Mouse (Mus musculus) small intestine, adult 2 months (tissue): Measurements from ENCODE around the gene H2-Aa. TPM values are rescaled to one million over a fixed set of nuclear protein-coding genes. Genes with fewer than 3 reads are reported as not detected.
A peak's percentile ranks its signal among the peaks of the same experiment; 100 is the strongest.

Experiments
- H3K27ac ChIP-seq: fragments of 200-500 bp; 2 replicates; pipeline ENCODE4 v1.5.1; 2012; ENCODE audit warnings: low read depth, low read length, control low read depth, inconsistent platforms; ENCODE audit not compliant: insufficient read depth
- H3K27me3 ChIP-seq: fragments of 200-500 bp; 2 replicates; pipeline ENCODE4 v1.6.1; 2012; ENCODE audit warnings: mild to moderate bottlenecking, moderate library complexity, low read length, inconsistent platforms; ENCODE audit not compliant: control insufficient read depth, insufficient read depth
- H3K36me3 ChIP-seq: fragments of 200-500 bp; 2 replicates; pipeline ENCODE4 v1.6.1; 2012; ENCODE audit warnings: mild to moderate bottlenecking, low read length, control low read depth, inconsistent platforms; ENCODE audit not compliant: control insufficient read depth, insufficient read depth
- H3K4me1 ChIP-seq: fragments of 200-500 bp; 2 replicates; pipeline ENCODE4 v1.6.1; 2012; ENCODE audit warnings: low read length, inconsistent platforms, mixed read lengths; ENCODE audit not compliant: control insufficient read depth, insufficient read depth, insufficient read length
- H3K4me3 ChIP-seq: fragments of 200-500 bp; 2 replicates; pipeline ENCODE4 v1.5.1; 2012; ENCODE audit warnings: low read depth, mild to moderate bottlenecking, control low read depth, inconsistent platforms, low read length, moderate library complexity
- CTCF ChIP-seq: fragments of 200-500 bp; IDR thresholded peaks from 2 replicates; pipeline ENCODE4 v1.5.1; 2012; ENCODE audit warnings: low read depth, mild to moderate bottlenecking, control low read depth, inconsistent platforms, low read length, moderate library complexity, mixed read lengths; ENCODE audit not compliant: insufficient replicate concordance, insufficient read length; ENCODE audit errors: extremely low read depth
- POLR2A ChIP-seq: fragments of 200-500 bp; IDR thresholded peaks from 2 replicates; pipeline ENCODE4 v1.6.1; 2012; ENCODE audit warnings: low read depth, mild to moderate bottlenecking, control low read depth, inconsistent platforms, low read length, moderate library complexity
- WGBS: fragments of 180-500 bp; shearing (Covaris S2); methylation state at CpG from one replicate; pipeline ENCODE4 v1.1.7; 2018; 5-methylcytosine and 5-hydroxymethylcytosine counted together
- polyA plus RNA-seq: library from polyadenylated mRNA; depleted of rRNA; stranded (reverse); fragments of >200 nt; gene quantifications from 2 replicates; pipeline ENCODE4 v1.2.3, GENCODE M21; 2012

Gene H2-Aa
- polyA plus RNA-seq, 1 experiment = 792 TPM

DNA sequence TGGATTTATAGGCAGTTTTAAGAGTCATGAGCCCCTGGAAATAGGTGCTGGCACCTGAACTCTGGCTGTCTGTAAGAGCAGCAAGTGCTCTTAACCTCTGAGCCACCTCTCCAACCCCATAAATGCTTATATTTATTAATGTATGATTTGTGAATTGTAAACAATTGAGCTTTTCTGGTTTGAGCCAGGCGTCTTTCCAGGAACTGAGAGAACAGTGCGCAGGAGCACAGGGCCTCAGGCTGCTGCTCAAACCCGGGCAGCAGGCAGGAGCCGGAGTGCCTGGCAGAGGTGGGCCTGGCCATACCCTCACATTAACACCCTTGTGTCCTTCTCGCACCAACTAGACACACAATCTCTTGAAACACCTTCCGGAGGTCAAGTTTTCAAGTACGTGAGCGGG lies 12.4 kb upstream of the H2-Aa start:
- no peaks in the 10 kb centered on the region for H3K36me3 ChIP-seq
- H3K4me1 ChIP-seq = peaks cover 13% of the 10 kb centered on the region
- TF ChIP-seq CTCF (no peak), POLR2A (no peak)
- H3K4me3 ChIP-seq = no peak overlapping the region
- 81% methylated on average over 8 of the region's 8 CpGs for WGBS
- no peaks in the 10 kb centered on the region for H3K27me3 ChIP-seq
- peak overlapping the region; percentile 18; the same call in 1 of the 2 replicates for H3K27ac ChIP-seq

DNA sequence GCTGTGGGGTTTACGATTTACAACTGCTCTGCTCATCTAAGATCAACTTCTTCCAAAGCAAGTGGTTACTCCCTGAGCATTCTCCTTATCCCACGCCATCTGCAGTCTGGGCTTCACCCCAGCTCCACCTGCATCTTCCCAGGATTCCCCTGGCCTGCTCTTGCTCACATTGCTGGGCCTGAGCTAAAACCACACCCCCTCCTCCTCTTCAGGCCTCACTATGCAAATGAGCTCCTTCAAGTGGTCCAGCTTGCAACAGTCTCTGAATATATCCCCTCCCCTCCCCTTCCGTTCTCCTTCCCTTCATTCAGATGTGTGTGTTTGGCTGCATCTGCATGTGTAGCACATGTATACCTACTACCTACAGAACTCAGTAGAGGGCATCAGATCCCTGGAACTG lies 11.7 kb upstream of the H2-Aa start:
- H3K36me3 ChIP-seq = no peaks in the 10 kb centered on the region
- H3K27ac ChIP-seq = peak overlapping the region; percentile 2; the same call in 1 of the 2 replicates
- peaks cover 8% of the 10 kb centered on the region for H3K4me1 ChIP-seq
- no peaks in the 10 kb centered on the region for H3K27me3 ChIP-seq
- WGBS = 78% methylated on average over 3 of the region's 3 CpGs
- TF ChIP-seq CTCF (no peak), POLR2A (no peak)
- H3K4me3 ChIP-seq = no peak overlapping the region

DNA sequence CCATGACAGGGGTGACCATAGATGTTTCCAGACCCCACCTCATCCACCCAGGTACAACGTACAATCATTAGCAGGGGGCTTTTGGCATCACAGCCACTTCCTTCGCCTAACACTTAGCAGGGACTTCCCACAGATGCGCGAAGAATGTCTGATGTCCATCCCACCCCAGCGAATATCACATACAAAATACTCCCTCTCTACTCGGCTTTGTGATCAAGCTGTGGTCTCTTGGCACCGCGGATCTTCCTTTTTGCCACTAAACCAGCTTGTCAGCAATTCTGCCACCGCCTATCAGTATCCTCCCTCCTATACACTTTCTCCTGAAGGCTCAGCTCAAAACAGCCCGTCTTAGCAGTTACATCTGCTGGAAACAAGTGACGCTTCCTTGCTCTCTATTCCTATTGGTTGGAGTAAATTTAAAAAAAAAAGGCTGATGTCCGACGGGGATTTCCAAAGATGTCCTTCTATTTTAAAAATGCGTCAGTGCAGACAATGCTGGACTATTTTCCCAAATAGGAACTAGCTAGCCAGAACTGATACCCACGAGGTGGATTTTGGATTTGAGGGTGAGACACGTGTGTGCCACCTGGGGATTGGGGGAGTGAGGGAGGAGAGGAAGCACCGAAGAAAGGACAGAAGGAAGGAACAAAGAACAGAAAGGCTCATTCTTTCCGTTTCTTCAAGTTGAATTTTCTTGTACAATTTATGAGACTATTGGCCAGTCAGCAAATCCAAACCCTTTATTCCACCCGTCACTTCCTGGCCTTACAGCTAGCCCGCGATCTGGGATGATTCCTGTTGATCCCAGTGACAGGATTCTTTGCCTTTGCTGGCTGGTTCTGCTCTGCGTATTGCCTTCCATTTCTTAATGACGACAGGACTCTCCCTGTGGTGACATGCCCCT lies 8.5 kb upstream of the H2-Aa start:
- Histone ChIP-seq H3K27ac (peak overlapping the region; percentile 94), H3K27me3 (no peaks in the 10 kb centered on the region), H3K4me1 (peaks cover 8% of the 10 kb centered on the region), H3K36me3 (no peaks in the 10 kb centered on the region), H3K4me3 (peak overlapping the region; percentile 50)
- WGBS = 24% methylated on average over 23 of the region's 23 CpGs
- TF ChIP-seq POLR2A (no peak), CTCF (no peak)

DNA sequence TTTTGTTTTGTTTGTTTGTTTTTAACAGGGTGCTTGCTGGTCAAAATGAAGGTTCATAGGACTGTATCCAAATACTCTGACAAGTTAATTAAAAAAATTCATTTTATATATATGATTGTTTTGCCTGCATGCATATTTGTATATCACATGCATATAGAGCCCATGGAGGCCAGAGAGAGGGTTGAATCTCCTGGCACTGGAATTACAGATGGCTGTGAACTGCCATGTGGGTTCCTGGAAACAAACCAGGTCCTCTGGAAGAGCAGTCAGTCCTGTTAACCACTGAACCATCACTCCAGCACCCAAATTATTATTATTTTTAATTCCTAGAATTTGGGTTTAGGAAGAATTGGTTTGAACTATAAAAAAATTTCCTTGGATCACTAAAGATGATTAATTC lies 7.7 kb upstream of the H2-Aa start:
- H3K36me3 ChIP-seq = no peaks in the 10 kb centered on the region
- H3K27me3 ChIP-seq = no peaks in the 10 kb centered on the region
- H3K4me3 ChIP-seq = no peak overlapping the region
- H3K4me1 ChIP-seq = peaks cover 8% of the 10 kb centered on the region
- TF ChIP-seq CTCF = no peak
- H3K27ac ChIP-seq = no peak overlapping the region

DNA sequence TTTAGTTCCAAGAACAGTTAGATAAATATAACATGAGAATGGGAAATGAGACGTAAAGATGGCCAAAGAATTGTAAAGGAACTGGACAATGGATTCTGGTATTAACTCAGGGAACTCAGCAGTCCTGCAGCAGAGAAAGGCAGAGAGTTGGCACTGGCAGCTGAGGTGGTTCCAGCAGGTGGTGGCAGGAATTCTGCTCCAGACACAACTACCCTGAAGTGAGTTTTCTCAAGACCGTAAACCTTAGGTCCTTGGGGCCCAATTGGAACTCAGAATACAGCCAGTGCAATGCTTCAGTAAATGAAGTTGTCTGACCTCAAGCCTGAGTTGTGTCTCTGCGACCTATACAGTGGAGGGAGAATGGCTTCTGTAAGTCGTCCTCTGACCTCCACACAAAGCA lies 6.6 kb upstream of the H2-Aa start:
- TF ChIP-seq POLR2A (no peak), CTCF (no peak)
- Histone ChIP-seq H3K27ac (no peak overlapping the region), H3K27me3 (no peaks in the 10 kb centered on the region), H3K4me3 (no peak overlapping the region), H3K36me3 (no peaks in the 10 kb centered on the region), H3K4me1 (peaks cover 6% of the 10 kb centered on the region; the same call in 1 of the 2 replicates)
- WGBS = 74% methylated on average over 4 of the region's 4 CpGs

DNA sequence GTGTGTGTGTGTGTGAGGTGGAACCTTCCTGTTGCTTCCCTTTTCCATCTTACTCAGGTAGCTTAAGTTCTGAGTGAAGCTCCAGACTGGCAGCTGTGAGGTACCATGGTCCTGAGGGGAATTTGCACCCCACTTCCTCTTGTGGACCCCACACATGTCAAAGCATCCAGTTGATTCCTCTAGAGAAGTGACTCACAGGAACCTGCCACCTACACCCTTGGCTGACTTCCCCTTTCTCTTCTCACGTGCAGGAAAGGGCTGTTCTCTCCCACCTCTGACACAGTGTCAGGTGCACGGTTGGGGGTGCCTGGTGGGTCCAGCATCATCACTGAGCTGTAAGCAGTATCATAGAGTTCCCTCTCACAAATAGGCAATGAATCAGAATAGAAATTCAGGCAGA lies 5.9 kb upstream of the H2-Aa start:
- WGBS = 32% methylated on average over 2 of the region's 2 CpGs
- TF ChIP-seq POLR2A = no peak
- no peak for TF ChIP-seq CTCF
- H3K27me3 ChIP-seq = no peaks in the 10 kb centered on the region
- no peak overlapping the region for H3K4me3 ChIP-seq
- H3K27ac ChIP-seq = peak overlapping the region; percentile 15; the same call in 1 of the 2 replicates
- peaks cover 6% of the 10 kb centered on the region; the same call in 1 of the 2 replicates for H3K4me1 ChIP-seq
- no peaks in the 10 kb centered on the region for H3K36me3 ChIP-seq

DNA sequence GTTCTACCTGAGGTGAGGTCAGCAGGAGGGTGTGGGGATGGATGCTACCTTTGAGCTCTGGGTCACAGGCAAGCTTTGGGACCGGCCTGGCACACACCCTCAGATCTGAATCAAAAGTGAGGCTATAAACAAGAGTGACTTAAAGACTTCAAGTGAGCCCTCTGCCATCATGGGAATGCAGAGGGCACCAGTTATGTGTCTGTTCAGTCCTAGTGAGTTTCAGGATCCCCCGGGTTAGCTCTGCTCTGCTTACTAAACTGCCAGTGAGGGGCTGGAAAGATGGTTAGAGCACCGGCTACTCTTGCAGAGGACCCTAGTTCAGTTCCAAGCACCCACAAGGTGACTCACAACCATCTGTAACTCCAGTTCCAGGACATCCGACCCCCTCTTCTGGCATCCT lies 4.9 kb upstream of the H2-Aa start:
- H3K36me3 ChIP-seq = no peaks in the 10 kb centered on the region
- TF ChIP-seq POLR2A (no peak), CTCF (no peak)

More for the DNA sequence above, 4.9 kb upstream of the H2-Aa start:
- Histone ChIP-seq H3K27ac (peak overlapping the region; percentile 66), H3K4me1 (peaks cover 6% of the 10 kb centered on the region; the same call in 1 of the 2 replicates), H3K27me3 (no peaks in the 10 kb centered on the region), H3K4me3 (no peak overlapping the region)
- WGBS = 80% methylated on average over 4 of the region's 4 CpGs
